In the genomic region with DNA sequence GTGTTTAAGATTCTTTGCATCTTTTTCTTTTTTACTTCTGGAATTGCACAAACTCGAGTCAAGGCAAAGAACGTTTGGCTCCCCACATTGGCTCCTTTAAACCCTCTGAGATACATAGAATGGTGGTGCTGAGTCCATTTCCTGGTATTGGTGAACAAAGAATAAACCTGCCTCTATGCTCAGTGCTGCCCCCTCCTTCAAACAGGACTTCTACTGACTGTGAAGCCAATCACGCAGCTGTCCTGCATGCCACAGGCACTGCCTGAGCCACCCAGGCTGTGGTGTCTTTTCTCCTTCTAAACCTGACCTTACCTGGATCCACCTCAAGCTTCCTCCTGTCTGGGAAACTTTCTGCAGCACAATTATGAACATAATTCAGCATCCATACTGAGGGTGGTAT, we compare ENCODE assay signal across 16 mouse cellular contexts.
DNase-seq lines count a peak whose midpoint lies in the region; ATAC-seq and TF ChIP-seq lines count a peak whose summit lies in the region.
"Had no signal": no experiment of that assay in that cellular context is flagged by ENCODE, and none has a peak within 500 bp of the region (broad histone marks: within the 10 kb centered on the region; RNA-seq: fewer than 3 reads in every experiment).

No protein-coding gene starts in this region.

- no peak overlapping the region for H3K9ac ChIP-seq in heart, embryonic 11.5 days (ENCODE audit: low read depth, low read length)
- H3K9ac ChIP-seq in heart, embryonic 12.5 days = no peak overlapping the region
- no peak overlapping the region for H3K9ac ChIP-seq in liver, embryonic 11.5 days (ENCODE audit: low read depth, low read length)
- H3K9ac ChIP-seq in CH12.LX (ENCODE audit: insufficient read depth, low read depth) = no peak overlapping the region
- no peak overlapping the region for H3K9ac ChIP-seq in liver, postnatal 0 days (replicated peaks)
- no peak overlapping the region for H3K9ac ChIP-seq in midbrain, embryonic 16.5 days (ENCODE audit: low read depth, low read length)
- H3K9ac ChIP-seq: hindbrain, embryonic 14.5 days; limb, embryonic 12.5 days; midbrain, embryonic 12.5 days had no signal

- dilution Hi-C loops in CH12.LX (cut with MboI; ENCODE audit: extremely low pct_ligation_motif_present, extremely low pct_unique_long_range_greater_than_20kb, low sequenced_read_pairs) = no loop called here

- H3K27me3 ChIP-seq in heart, embryonic 11.5 days (ENCODE audit: control insufficient read depth, insufficient read depth, low read length) = no peaks in the 10 kb centered on the region
- no peaks in the 10 kb centered on the region for H3K27me3 ChIP-seq in heart, embryonic 12.5 days (replicated peaks)
- H3K27me3 ChIP-seq in liver, embryonic 11.5 days (replicated peaks; ENCODE audit: control insufficient read depth, insufficient read depth, low read length) = no peaks in the 10 kb centered on the region
- H3K27me3 ChIP-seq in CH12.LX (replicated peaks) = no peaks in the 10 kb centered on the region
- no peaks in the 10 kb centered on the region for H3K27me3 ChIP-seq in liver, postnatal 0 days (ENCODE audit: insufficient read depth, low read length)
- no peaks in the 10 kb centered on the region for H3K27me3 ChIP-seq in midbrain, embryonic 16.5 days (ENCODE audit: control insufficient read depth, insufficient read depth, low read depth, low read length)
- H3K27me3 ChIP-seq: limb, embryonic 12.5 days; midbrain, embryonic 12.5 days had no signal

- no peak for ATAC-seq in heart, embryonic 11.5 days (replicated peaks; ENCODE audit: insufficient number of reproducible peaks, low FRiP score, low TSS enrichment)
- ATAC-seq in heart, embryonic 12.5 days (ENCODE audit: insufficient number of reproducible peaks, low FRiP score) = no peak
- no peak for ATAC-seq in liver, embryonic 11.5 days (replicated peaks; ENCODE audit: low FRiP score)
- no peak for ATAC-seq in liver, postnatal 0 days
- ATAC-seq in midbrain, embryonic 16.5 days = no peak
- ATAC-seq: forebrain, embryonic 14.5 days had no signal

- in situ Hi-C loops in CH12.LX (cut with MboI; ENCODE audit: low pct_ligation_motif_present, low pct_unique_long_range_greater_than_20kb, low sequenced_read_pairs) = no loop called here

- peak; percentile 16 for DNase-seq in liver, embryonic 11.5 days (ENCODE audit: low spot score)
- DNase-seq in liver (no peak), CH12.LX (ENCODE audit: extremely low read depth) (peak; percentile 41)
- DNase-seq in liver, postnatal 0 days = no peak
- no peak for DNase-seq in adrenal gland, postnatal 36 days
- DNase-seq: adrenal gland, postnatal 25 days; gastrocnemius, postnatal 25 days; kidney, postnatal 10 days; lung, postnatal 14 days had no signal

- TF ChIP-seq POLR2A in CH12.LX (IDR thresholded peaks at IDR 0.05; ENCODE audit: low read depth, low read length) = no peak

- 55% methylated on average over 3 of the region's 3 CpGs for WGBS in heart, embryonic 11.5 days (ENCODE audit: insufficient replicate concordance)
- WGBS in heart, embryonic 12.5 days = 58% methylated on average over 3 of the region's 3 CpGs
- WGBS in liver, embryonic 11.5 days = 58% methylated on average over 3 of the region's 3 CpGs
- WGBS in liver, postnatal 0 days (ENCODE audit: insufficient replicate concordance) = 67% methylated on average over 3 of the region's 3 CpGs
- WGBS in midbrain, embryonic 16.5 days = 61% methylated on average over 3 of the region's 3 CpGs

- H3K79me2 ChIP-seq in CH12.LX (replicated peaks; ENCODE audit: control insufficient read depth, extremely low read depth, insufficient read depth, poor library complexity, severe bottlenecking) = no peaks in the 10 kb centered on the region

- no peak for TF ChIP-seq EP300 in CH12.LX (IDR thresholded peaks at IDR 0.05; ENCODE audit: low read length)
- no peak for TF ChIP-seq EP300 in liver, postnatal 0 days (IDR thresholded peaks at IDR 0.05; ENCODE audit: low read depth)

- no peak; the same call in 1 of the 2 replicates for TF ChIP-seq RAD21 in CH12.LX (IDR thresholded peaks at IDR 0.05; ENCODE audit: low read depth, low read length)

- H3K9me3 ChIP-seq in heart, embryonic 11.5 days (replicated peaks; ENCODE audit: control insufficient read depth, low read length) = no peaks in the 10 kb centered on the region
- no peaks in the 10 kb centered on the region for H3K9me3 ChIP-seq in heart, embryonic 12.5 days (replicated peaks)
- H3K9me3 ChIP-seq in liver, embryonic 11.5 days (ENCODE audit: control insufficient read depth, low read length) = no peaks in the 10 kb centered on the region
- no peaks in the 10 kb centered on the region for H3K9me3 ChIP-seq in CH12.LX (replicated peaks; ENCODE audit: low read length)
- no peaks in the 10 kb centered on the region for H3K9me3 ChIP-seq in liver, postnatal 0 days (ENCODE audit: low read length)
- H3K9me3 ChIP-seq in midbrain, embryonic 16.5 days (replicated peaks; ENCODE audit: control insufficient read depth, low read length, poor library complexity, severe bottlenecking) = no peaks in the 10 kb centered on the region
- H3K9me3 ChIP-seq: limb, embryonic 12.5 days; midbrain, embryonic 12.5 days had no signal

- no peaks in the 10 kb centered on the region for H3K36me3 ChIP-seq in heart, embryonic 11.5 days (ENCODE audit: control insufficient read depth, insufficient read depth, low read length)
- no peaks in the 10 kb centered on the region for H3K36me3 ChIP-seq in heart, embryonic 12.5 days
- no peaks in the 10 kb centered on the region for H3K36me3 ChIP-seq in liver, embryonic 11.5 days (ENCODE audit: control insufficient read depth, insufficient read depth, low read length)
- H3K36me3 ChIP-seq in CH12.LX (replicated peaks in 1 of 2; ENCODE audit: control insufficient read depth in 1 of 2, insufficient read depth in 1 of 2, low read length in 1 of 2) = no peaks in the 10 kb centered on the region
- H3K36me3 ChIP-seq in liver, postnatal 0 days (replicated peaks; ENCODE audit: insufficient read depth, low read length) = no peaks in the 10 kb centered on the region
- H3K36me3 ChIP-seq in midbrain, embryonic 16.5 days (ENCODE audit: control insufficient read depth, insufficient read depth, low read length) = no peaks in the 10 kb centered on the region
- H3K36me3 ChIP-seq: limb, embryonic 12.5 days; midbrain, embryonic 12.5 days had no signal

- no peak overlapping the region for H3K4me2 ChIP-seq in heart, embryonic 11.5 days
- H3K4me2 ChIP-seq in heart, embryonic 12.5 days = no peak overlapping the region
- no peak overlapping the region for H3K4me2 ChIP-seq in liver, embryonic 11.5 days
- no peak overlapping the region for H3K4me2 ChIP-seq in CH12.LX (ENCODE audit: insufficient read depth, low read depth, poor library complexity, severe bottlenecking)
- H3K4me2 ChIP-seq in liver, postnatal 0 days (ENCODE audit: low read depth, low read length) = no peak overlapping the region
- H3K4me2 ChIP-seq in midbrain, embryonic 16.5 days (ENCODE audit: low read length) = no peak overlapping the region
- H3K4me2 ChIP-seq: hindbrain, embryonic 14.5 days; limb, embryonic 12.5 days; midbrain, embryonic 12.5 days had no signal

- TF ChIP-seq CTCF in CH12.LX (conservative IDR thresholded peaks at IDR 0.05 in 1 of 2, IDR thresholded peaks at IDR 0.05 in 1 of 2; ENCODE audit: low read depth in 2 of 2, low read length in 2 of 2) = peak; percentile 19 to 55; a peak in 2 of 4 replicates
- TF ChIP-seq CTCF in liver, postnatal 0 days (IDR thresholded peaks at IDR 0.05; ENCODE audit: low read depth) = peak; percentile 20; the same call in 1 of the 2 replicates

- H3K27ac ChIP-seq in heart, embryonic 11.5 days (ENCODE audit: low read depth, low read length) = peak overlapping the region; percentile 3; the same call in 1 of the 2 replicates
- no peak overlapping the region for H3K27ac ChIP-seq in heart, embryonic 12.5 days (ENCODE audit: poor library complexity, severe bottlenecking)
- no peak overlapping the region for H3K27ac ChIP-seq in liver, embryonic 11.5 days (ENCODE audit: low read depth, low read length)
- H3K27ac ChIP-seq in CH12.LX (ENCODE audit: insufficient read depth, low read depth) = no peak overlapping the region
- no peak overlapping the region for H3K27ac ChIP-seq in liver, postnatal 0 days (ENCODE audit: low read depth)
- H3K27ac ChIP-seq in midbrain, embryonic 16.5 days (ENCODE audit: low read length) = no peak overlapping the region
- H3K27ac ChIP-seq: hindbrain, embryonic 14.5 days; limb, embryonic 12.5 days; midbrain, embryonic 12.5 days had no signal

- H3K4me3 ChIP-seq in heart, embryonic 11.5 days (ENCODE audit: low read depth, low read length) = no peak overlapping the region
- H3K4me3 ChIP-seq in heart, embryonic 12.5 days = no peak overlapping the region
- H3K4me3 ChIP-seq in liver, embryonic 11.5 days (ENCODE audit: low read depth, low read length) = no peak overlapping the region
- H3K4me3 ChIP-seq in CH12.LX (replicated peaks in 1 of 3; ENCODE audit: low read depth in 2 of 3, low read length in 2 of 3, poor library complexity in 1 of 3) = no peak overlapping the region
- H3K4me3 ChIP-seq in liver, postnatal 0 days (ENCODE audit: low read depth, low read length) = no peak overlapping the region
- H3K4me3 ChIP-seq in midbrain, embryonic 16.5 days (ENCODE audit: low read depth, low read length) = no peak overlapping the region
- H3K4me3 ChIP-seq: limb, embryonic 12.5 days; midbrain, embryonic 12.5 days had no signal

- H3K4me1 ChIP-seq in heart, embryonic 11.5 days (ENCODE audit: control insufficient read depth, insufficient read depth, low read length) = peaks cover 52% of the 10 kb centered on the region
- H3K4me1 ChIP-seq in heart, embryonic 12.5 days (replicated peaks) = peaks cover 67% of the 10 kb centered on the region
- no peaks in the 10 kb centered on the region for H3K4me1 ChIP-seq in liver, embryonic 11.5 days (replicated peaks; ENCODE audit: control insufficient read depth, insufficient read depth, low read length)
- peaks cover 2 to 55% of the 10 kb centered on the region in 2 experiments; a peak in 3 of 4 replicates for H3K4me1 ChIP-seq in CH12.LX (ENCODE audit: control insufficient read depth in 1 of 2, insufficient read depth in 2 of 2)
- H3K4me1 ChIP-seq in liver, postnatal 0 days (ENCODE audit: insufficient read depth) = no peaks in the 10 kb centered on the region
- no peaks in the 10 kb centered on the region for H3K4me1 ChIP-seq in midbrain, embryonic 16.5 days (ENCODE audit: control insufficient read depth, insufficient read depth, low read length)
- H3K4me1 ChIP-seq: midbrain, embryonic 12.5 days had no signal

TF ChIP-seq in CH12.LX, 34 proteins besides CTCF, POLR2A, EP300 and RAD21:
- peak; percentile 67 for TF ChIP-seq ELF1 (IDR thresholded peaks at IDR 0.05; ENCODE audit: low read depth, low read length)
- no peak for TF ChIP-seq ZNF384 (IDR thresholded peaks at IDR 0.05; ENCODE audit: low read depth, low read length)

Comparison
In these comparisons a context has a peak if more than half of its experiments do, and no peak if none do; other contexts are left out.
1. DNase-seq: peak in liver, embryonic 11.5 days (single experiment) and CH12.LX (single experiment); none in liver (single experiment), liver, postnatal 0 days (single experiment) and adrenal gland, postnatal 36 days (0 of 2).